Mouse (Mus musculus) midbrain, postnatal 0 days (tissue): ENCODE results near the gene Gm10338. TPM values are rescaled to one million over a fixed set of nuclear protein-coding genes. Genes with fewer than 3 reads are reported as not detected.
"Not testable (repeated sequence)": the region's sequence is repeated elsewhere in the genome, so short reads cannot be mapped to it uniquely, and the experiment has no call there.

Experiments
- ATAC-seq: fragments of 200-750 bp; cut with Nextera tagmentation; 2 replicates; pipeline ENCODE4 v1.8.0; 2017; ENCODE audit warnings: moderate number of reproducible peaks, mild to moderate bottlenecking, moderate TSS enrichment, moderate library complexity; ENCODE audit not compliant: low FRiP score
- DNase-seq: peaks from one replicate; pipeline ENCODE4 v3.0.0-alpha.2; 2015; ENCODE audit warnings: low spot score
- H3K27ac ChIP-seq: fragments of 300-500 bp; sonication (generic); 2 replicates; pipeline ENCODE4 v1.5.1; 2014; ENCODE audit warnings: low read depth, mild to moderate bottlenecking, low read length, mixed read lengths
- H3K27me3 ChIP-seq: fragments of 300-500 bp; sonication (generic); 2 replicates; pipeline ENCODE4 v1.6.1; 2014; ENCODE audit warnings: low read length, control low read depth, mixed read lengths; ENCODE audit not compliant: insufficient read depth
- H3K36me3 ChIP-seq: fragments of 300-500 bp; sonication (generic); 2 replicates; pipeline ENCODE4 v1.6.1; 2014; ENCODE audit warnings: low read length, control low read depth, mixed read lengths; ENCODE audit not compliant: insufficient read depth
- H3K4me1 ChIP-seq: fragments of 300-500 bp; sonication (generic); 2 replicates; pipeline ENCODE4 v1.6.1; 2014; ENCODE audit warnings: mild to moderate bottlenecking, control low read depth, antibody characterized with exemption, low read length, mixed read lengths; ENCODE audit not compliant: insufficient read depth
- H3K4me2 ChIP-seq: fragments of 300-500 bp; sonication (generic); 2 replicates; pipeline ENCODE4 v1.6.1; 2014; ENCODE audit warnings: low read depth, mild to moderate bottlenecking, low read length, mixed read lengths; ENCODE audit not compliant: poor library complexity, severe bottlenecking
- H3K4me3 ChIP-seq: fragments of 300-500 bp; sonication (generic); 2 replicates; pipeline ENCODE4 v1.5.1; 2014; ENCODE audit warnings: low read depth, mild to moderate bottlenecking, low read length, moderate library complexity
- H3K9ac ChIP-seq: fragments of 300-500 bp; sonication (generic); replicated peaks from 2 replicates; pipeline ENCODE4 v1.6.1; 2014; ENCODE audit warnings: mild to moderate bottlenecking, low read length, moderate library complexity, mixed read lengths; ENCODE audit not compliant: poor library complexity, severe bottlenecking
- H3K9me3 ChIP-seq: fragments of 300-500 bp; sonication (generic); 2 replicates; pipeline ENCODE4 v1.6.1; 2016; ENCODE audit warnings: low read length, control low read depth
- CTCF ChIP-seq: IDR thresholded peaks from 2 replicates; pipeline ENCODE4 v1.5.1; 2016; ENCODE audit warnings: antibody characterized with exemption, mild to moderate bottlenecking
- WGBS: fragments of 180-500 bp; shearing (Covaris S2); extraction: QIAGEN DNeasy Blood & Tissue Kit; methylation state at CpG from one replicate; pipeline ENCODE4 v1.1.7; 2014; 5-methylcytosine and 5-hydroxymethylcytosine counted together
- polyA plus RNA-seq: library from polyadenylated mRNA; unstranded; fragments of >200 nt; fragmentation: Nextera tagmentation; extraction: Ambion mirVana; gene quantifications from 2 replicates; pipeline ENCODE4 v1.2.1, GENCODE M21; 2015
- total RNA-seq: library from RNA; depleted of rRNA; stranded (reverse); fragments of >200 nt; gene quantifications from 2 replicates; pipeline ENCODE4 v1.2.3, GENCODE M21; 2014; rRNA removed

Gm10338 gene
- not detected in 2 replicates for total RNA-seq
- polyA plus RNA-seq = not detected in 2 replicates

DNA sequence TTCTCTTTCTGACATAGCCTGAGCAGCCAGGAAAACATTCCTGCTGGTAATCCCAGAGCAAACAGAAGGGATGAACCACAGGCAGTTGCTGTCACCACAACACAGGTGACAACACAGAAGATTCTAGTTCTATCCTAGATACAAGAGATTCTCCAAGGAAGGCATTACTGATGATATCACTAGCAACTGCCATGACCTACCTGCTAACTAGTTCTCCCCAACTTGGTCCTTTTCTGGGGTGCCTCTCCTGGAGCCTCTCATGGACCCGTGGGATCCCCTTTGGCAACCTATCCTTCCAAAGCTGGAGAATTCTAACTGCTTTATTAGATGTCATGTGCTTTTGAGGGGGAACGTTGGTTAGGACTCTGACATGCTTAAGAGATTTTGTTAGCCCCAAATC lies at the start of gene Gm10338:
Gene Gm10338, minus strand, starts transcription at position 101 of the 400 bp plus-strand sequence.
- H3K4me3 ChIP-seq, H3K36me3 ChIP-seq, H3K4me2 ChIP-seq, H3K27ac ChIP-seq, H3K9me3 ChIP-seq, H3K9ac ChIP-seq, DNase-seq, H3K27me3 ChIP-seq, H3K4me1 ChIP-seq, ATAC-seq: not testable (repeated sequence)
- WGBS = no CpG with 5 or more reads among the region's 2 CpGs

DNA sequence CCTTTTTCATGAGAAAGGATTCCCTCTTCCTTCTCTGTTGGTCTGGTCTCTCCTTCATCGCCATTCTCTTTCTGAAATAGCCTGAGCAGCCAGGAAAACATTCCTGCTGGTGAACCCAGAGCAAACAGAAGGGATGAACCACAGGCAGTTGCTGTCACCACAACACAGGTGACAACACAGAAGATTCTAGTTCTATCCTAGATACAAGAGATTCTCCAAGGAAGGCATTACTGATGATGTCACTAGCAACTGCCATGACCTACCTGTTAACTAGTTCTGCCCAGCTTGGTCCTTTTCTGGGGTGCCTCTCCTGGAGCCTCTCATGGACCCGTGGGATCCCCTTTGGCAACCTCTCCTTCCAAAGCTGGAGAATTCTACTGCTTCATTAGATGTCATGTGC lies 48.5 kb upstream of the Gm10338 start, which contains the start of gene Gm10128:
Gene Gm10128, minus strand, starts transcription at position 101 of the 400 bp plus-strand sequence.
- no CpG with 5 or more reads among the region's 2 CpGs for WGBS
- ATAC-seq, H3K27ac ChIP-seq, H3K27me3 ChIP-seq, H3K9me3 ChIP-seq, H3K9ac ChIP-seq, H3K4me2 ChIP-seq, DNase-seq, H3K36me3 ChIP-seq, H3K4me3 ChIP-seq, H3K4me1 ChIP-seq: not testable (repeated sequence)

- H3K4me1 ChIP-seq, ATAC-seq, H3K36me3 ChIP-seq, H3K9me3 ChIP-seq, H3K9ac ChIP-seq, H3K27ac ChIP-seq, DNase-seq, H3K27me3 ChIP-seq: not testable (repeated sequence)
- WGBS = 0% methylated on average over 1 of the region's 34 CpGs
- peak within 1 kb of the TSS; percentile 40 for H3K4me3 ChIP-seq
- peak within 1 kb of the TSS; percentile 39 for H3K4me2 ChIP-seq
Observed at GRCm38 (mm10) chr14:7568382-7568781, 27.0 kb downstream of the Gm10338 start, which contains the start of gene Gm3558. Gene Gm3558 (minus strand): TSS chr14:7568566.

DNA sequence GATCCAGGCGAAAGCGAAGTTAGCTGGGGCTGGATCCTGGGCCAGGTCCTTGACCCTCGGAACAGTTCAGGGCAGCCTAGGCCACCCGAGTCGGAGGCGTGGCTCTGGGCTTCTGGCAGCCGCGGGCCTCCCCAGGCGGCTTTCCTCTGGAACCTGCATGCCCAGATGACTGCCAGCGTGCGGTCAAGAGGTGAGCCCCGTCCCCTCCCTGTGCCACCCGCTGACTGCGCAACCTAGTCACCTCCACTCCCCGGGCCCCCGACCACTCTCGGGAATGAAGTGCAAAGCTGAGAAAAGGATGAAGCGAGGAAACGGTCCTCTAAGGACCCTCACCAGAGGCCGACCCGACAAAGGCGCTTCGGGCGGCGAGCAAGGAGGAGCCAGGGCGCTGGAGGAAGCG lies 27.5 kb downstream of the Gm10338 start:
- H3K27ac ChIP-seq, ATAC-seq, H3K27me3 ChIP-seq, H3K9ac ChIP-seq, H3K4me1 ChIP-seq, H3K36me3 ChIP-seq, H3K9me3 ChIP-seq: not testable (repeated sequence)
- peak; percentile 0 for DNase-seq
- Histone ChIP-seq H3K4me2 (peak overlapping the region; percentile 39), H3K4me3 (peak overlapping the region; percentile 40)
- WGBS = 0% methylated on average over 16 of the region's 27 CpGs

DNA sequence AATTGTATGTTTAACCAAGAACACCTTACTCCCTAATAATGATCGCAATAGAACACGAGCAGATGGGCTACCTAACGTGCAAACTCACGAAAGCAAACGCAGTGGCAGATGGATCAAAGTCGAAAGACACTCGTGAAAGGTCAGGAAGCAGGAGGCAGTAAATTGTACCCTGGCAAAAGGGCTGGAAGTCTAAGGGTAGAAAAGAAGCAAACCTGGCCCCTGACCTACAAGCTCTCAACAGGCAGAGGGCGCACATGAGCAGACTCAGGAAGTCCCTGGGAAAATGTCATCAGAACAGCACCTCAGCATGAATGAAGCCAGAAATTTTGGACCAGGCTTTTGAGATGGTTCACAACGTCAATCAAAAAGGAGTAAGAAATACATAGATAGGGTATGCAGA lies 28.1 kb downstream of the Gm10338 start:
- H3K27ac ChIP-seq, ATAC-seq, H3K27me3 ChIP-seq, H3K4me3 ChIP-seq, H3K4me2 ChIP-seq, H3K9ac ChIP-seq, H3K9me3 ChIP-seq, H3K36me3 ChIP-seq, H3K4me1 ChIP-seq, DNase-seq: not testable (repeated sequence)
- under 1% methylated on average over 6 of the region's 9 CpGs for WGBS
- peak; percentile 25 for TF ChIP-seq CTCF

Other genes with a start within 250 kb of the Gm10338 start
- not detected in 2 replicates for gene Gm8374, start 230.5 kb downstream of the Gm10338 start, total RNA-seq
- gene Gm8374, start 230.5 kb downstream of the Gm10338 start, polyA plus RNA-seq = not detected in 2 replicates
- not detected in 2 replicates for gene Gm3755, start 144.7 kb downstream of the Gm10338 start, total RNA-seq
- not detected in 2 replicates for gene Gm3755, start 144.7 kb downstream of the Gm10338 start, polyA plus RNA-seq
- 7.1 and 9.8 TPM in 2 replicates for gene Gm3752, start 111.8 kb downstream of the Gm10338 start, total RNA-seq
- gene Gm3752, start 111.8 kb downstream of the Gm10338 start, polyA plus RNA-seq = 22.1 and 22.2 TPM in 2 replicates
- gene Gm3558, start 27.0 kb downstream of the Gm10338 start, total RNA-seq = 2.9 and 4.1 TPM in 2 replicates
- gene Gm3558, start 27.0 kb downstream of the Gm10338 start, polyA plus RNA-seq = 6.1 and 7.5 TPM in 2 replicates
- gene Gm10128, start 48.4 kb upstream of the Gm10338 start, total RNA-seq = not detected in 2 replicates
- gene Gm10128, start 48.4 kb upstream of the Gm10338 start, polyA plus RNA-seq = not detected in 2 replicates
- gene Gm26661, start 196.0 kb upstream of the Gm10338 start, total RNA-seq = not detected in 2 replicates
- gene Gm26661, start 196.0 kb upstream of the Gm10338 start, polyA plus RNA-seq = 0.96 TPM in 1 of 2 replicates, not detected in the other
- 23.7 and 34.3 TPM in 2 replicates for gene Flnb, start 222.4 kb upstream of the Gm10338 start, total RNA-seq
- gene Flnb, start 222.4 kb upstream of the Gm10338 start, polyA plus RNA-seq = 3.5 and 7.0 TPM in 2 replicates